Mouse (Mus musculus): ENCODE measurements around the gene Dedd. TPM values are rescaled to one million over a fixed set of nuclear protein-coding genes. Genes with fewer than 3 reads are reported as not detected.
A peak's percentile ranks its signal among the peaks of the same experiment; 100 is the strongest.

Dedd gene
- polyA plus RNA-seq, 1 experiment: 61.5 TPM

DNA sequence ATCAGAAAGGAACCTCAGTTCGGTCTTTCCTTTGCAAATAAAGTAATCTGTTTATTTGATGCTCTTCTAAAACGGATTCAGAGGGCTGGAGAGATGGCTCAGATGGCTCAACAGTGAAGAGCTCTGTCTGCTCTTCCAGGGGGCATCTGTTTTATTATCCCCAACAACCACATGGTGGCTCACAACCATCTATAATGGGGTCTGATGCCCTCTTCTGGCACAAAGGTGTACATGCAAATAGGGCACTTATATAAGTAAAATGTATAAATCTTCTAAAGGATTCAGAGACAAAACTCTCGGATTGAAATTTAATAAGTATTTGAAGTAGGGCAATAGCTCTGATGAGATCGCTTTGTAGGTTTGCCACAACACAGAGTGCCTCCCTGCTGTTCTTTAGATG is 29.5 kb downstream of the Dedd start:
- H3K4me1 ChIP-seq (replicated peaks; ENCODE audit: control insufficient read depth, insufficient read depth, low read length): peaks cover 6% of the 10 kb centered on the region
- H3K4me3 ChIP-seq (ENCODE audit: control insufficient read depth, insufficient read depth, low read length): no peak overlapping the region
- DNase-seq: peak; percentile 48
- no peaks in the 10 kb centered on the region for H3K27me3 ChIP-seq (ENCODE audit: control insufficient read depth, insufficient read depth, low read length)
- no peak overlapping the region for H3K27ac ChIP-seq (ENCODE audit: control insufficient read depth, insufficient read depth, low read length)
- H3K36me3 ChIP-seq (ENCODE audit: control insufficient read depth, insufficient read depth, low read length): peaks cover 8% of the 10 kb centered on the region; the same call in 1 of the 2 replicates
- no peak for TF ChIP-seq POLR2A (IDR thresholded peaks at IDR 0.05; ENCODE audit: control insufficient read depth, extremely low read depth, insufficient read depth, low read length, poor library complexity)
- no peak for TF ChIP-seq CTCF (IDR thresholded peaks at IDR 0.05; ENCODE audit: borderline replicate concordance, control insufficient read depth, extremely low read depth, insufficient read depth, low read length, poor library complexity)
- WGBS: 65% methylated on average over 4 of the region's 4 CpGs

DNA sequence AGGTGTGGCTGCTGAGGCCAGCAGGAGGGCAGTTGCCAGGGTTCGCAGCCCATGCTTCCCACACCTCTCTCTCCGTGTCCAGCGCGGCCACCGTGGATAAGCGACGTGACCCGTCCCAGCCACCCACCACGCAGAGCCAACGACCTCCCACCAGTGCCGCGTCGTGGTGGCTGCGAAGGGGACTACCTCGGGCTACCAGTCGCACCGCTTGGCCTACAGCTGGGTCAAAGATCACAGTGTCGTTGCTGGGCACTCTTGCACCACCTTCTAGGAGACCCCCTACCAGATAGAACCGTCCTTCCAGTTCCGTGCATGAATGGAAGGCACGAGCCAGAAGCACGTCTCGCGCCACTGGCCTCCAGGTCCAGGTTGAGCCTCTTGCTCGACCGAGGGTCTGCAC is 31.3 kb downstream of the Dedd start:
- Histone ChIP-seq H3K4me1 (replicated peaks; ENCODE audit: control insufficient read depth, insufficient read depth, low read length) (peaks cover 6% of the 10 kb centered on the region), H3K27ac (ENCODE audit: control insufficient read depth, insufficient read depth, low read length) (no peak overlapping the region), H3K36me3 (ENCODE audit: control insufficient read depth, insufficient read depth, low read length) (peaks cover 8% of the 10 kb centered on the region; the same call in 1 of the 2 replicates), H3K4me3 (ENCODE audit: control insufficient read depth, insufficient read depth, low read length) (peak overlapping the region; percentile 55), H3K27me3 (ENCODE audit: control insufficient read depth, insufficient read depth, low read length) (no peaks in the 10 kb centered on the region)
- TF ChIP-seq POLR2A (IDR thresholded peaks at IDR 0.05; ENCODE audit: control insufficient read depth, extremely low read depth, insufficient read depth, low read length, poor library complexity): no peak
- TF ChIP-seq CTCF (IDR thresholded peaks at IDR 0.05; ENCODE audit: borderline replicate concordance, control insufficient read depth, extremely low read depth, insufficient read depth, low read length, poor library complexity): no peak
- DNase-seq: peak; percentile 33
- WGBS: 29% methylated on average over 26 of the region's 26 CpGs

DNA sequence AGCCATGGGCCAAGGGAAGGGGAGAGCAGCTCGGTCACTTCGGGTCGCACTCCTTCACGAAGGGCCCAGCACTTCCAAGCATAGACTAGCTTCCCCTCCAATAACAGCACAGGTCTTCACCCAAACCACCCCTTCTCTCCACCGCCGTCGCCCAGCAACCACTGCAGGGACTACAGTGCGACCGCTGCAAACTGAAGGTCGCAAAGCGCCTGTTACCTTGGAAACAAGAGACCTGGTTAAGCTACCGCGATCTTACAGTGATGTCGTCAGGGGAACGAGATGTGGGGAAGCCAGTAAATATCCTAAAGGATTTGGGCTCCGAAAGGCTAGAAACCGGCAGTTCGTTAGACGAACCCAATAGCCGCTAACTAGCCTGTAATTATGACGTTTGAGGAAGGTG is 31.7 kb downstream of the Dedd start, which contains the start of gene Klhdc9:
Gene Klhdc9 (minus strand): TSS at position 143 of the 400 bp plus-strand sequence.
- H3K27ac ChIP-seq (ENCODE audit: control insufficient read depth, insufficient read depth, low read length): no peak within 1 kb of the TSS
- peak within 1 kb of the TSS; percentile 55 for H3K4me3 ChIP-seq (ENCODE audit: control insufficient read depth, insufficient read depth, low read length)
- TF ChIP-seq CTCF (IDR thresholded peaks at IDR 0.05; ENCODE audit: borderline replicate concordance, control insufficient read depth, extremely low read depth, insufficient read depth, low read length, poor library complexity) (no peak; the same call in 1 of the 2 replicates), POLR2A (IDR thresholded peaks at IDR 0.05; ENCODE audit: control insufficient read depth, extremely low read depth, insufficient read depth, low read length, poor library complexity) (peak; percentile 45)
- H3K36me3 ChIP-seq (ENCODE audit: control insufficient read depth, insufficient read depth, low read length): peaks cover 8% of the 10 kb centered on the region; the same call in 1 of the 2 replicates
- H3K27me3 ChIP-seq (ENCODE audit: control insufficient read depth, insufficient read depth, low read length): no peaks in the 10 kb centered on the region
- 1% methylated on average over 21 of the region's 21 CpGs for WGBS
- H3K4me1 ChIP-seq (replicated peaks; ENCODE audit: control insufficient read depth, insufficient read depth, low read length): peaks cover 6% of the 10 kb centered on the region
- DNase-seq: peak; percentile 90

DNA sequence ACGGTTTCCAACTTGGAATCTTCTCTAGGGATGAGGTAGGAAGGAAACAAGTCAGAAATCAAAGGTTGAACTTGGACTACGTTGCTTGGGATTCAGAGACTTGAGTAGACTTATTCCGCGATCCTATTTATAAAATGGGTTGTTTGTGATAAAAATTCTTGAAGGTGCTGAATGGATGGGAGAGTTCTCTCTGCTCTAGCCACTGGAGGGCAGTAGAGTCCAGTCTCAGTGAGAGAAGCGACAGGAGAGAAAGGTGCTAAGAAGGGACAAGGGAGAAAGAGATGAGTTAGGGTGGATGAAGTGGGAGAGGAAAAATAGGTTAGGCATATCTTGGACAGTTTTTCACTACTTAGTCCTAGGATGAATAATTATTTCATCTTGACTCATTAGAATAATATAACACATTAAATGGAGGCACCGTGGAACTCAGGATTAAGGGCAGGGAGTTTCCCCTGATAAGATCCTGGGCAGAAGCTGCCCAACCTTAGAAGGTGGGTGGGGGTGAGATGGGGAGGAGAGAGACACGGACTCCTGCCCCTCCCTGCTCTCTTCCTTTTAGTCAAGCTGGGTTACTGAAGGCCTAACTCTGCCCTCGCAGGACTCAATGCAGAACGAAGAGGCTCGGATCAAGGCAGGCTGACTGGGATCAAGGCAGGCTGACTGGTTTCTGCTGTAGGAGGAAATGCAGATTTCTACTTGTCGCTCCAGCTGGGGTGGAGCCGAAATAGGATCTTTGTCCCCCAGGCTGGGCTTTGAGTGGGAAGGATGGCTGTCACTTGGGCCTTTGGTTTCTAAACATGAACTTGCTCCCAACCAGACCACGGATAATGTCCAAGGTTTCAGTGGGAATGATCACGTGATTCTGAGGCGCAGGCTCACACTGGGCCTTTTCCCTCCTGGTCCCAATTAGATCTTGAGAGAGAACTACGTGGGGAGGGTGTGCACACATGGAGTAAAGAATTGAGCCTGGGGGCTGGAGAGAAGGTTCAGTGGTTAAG is 32.5 kb downstream of the Dedd start:
- Histone ChIP-seq H3K27ac (ENCODE audit: control insufficient read depth, insufficient read depth, low read length) (no peak overlapping the region), H3K4me1 (replicated peaks; ENCODE audit: control insufficient read depth, insufficient read depth, low read length) (peaks cover 6% of the 10 kb centered on the region), H3K36me3 (ENCODE audit: control insufficient read depth, insufficient read depth, low read length) (peaks cover 8% of the 10 kb centered on the region; the same call in 1 of the 2 replicates), H3K4me3 (ENCODE audit: control insufficient read depth, insufficient read depth, low read length) (peak overlapping the region; percentile 55), H3K27me3 (ENCODE audit: control insufficient read depth, insufficient read depth, low read length) (no peaks in the 10 kb centered on the region)
- DNase-seq: peak; percentile 78
- 52% methylated on average over 16 of the region's 16 CpGs for WGBS
- TF ChIP-seq CTCF (IDR thresholded peaks at IDR 0.05; ENCODE audit: borderline replicate concordance, control insufficient read depth, extremely low read depth, insufficient read depth, low read length, poor library complexity): no peak
- TF ChIP-seq POLR2A (IDR thresholded peaks at IDR 0.05; ENCODE audit: control insufficient read depth, extremely low read depth, insufficient read depth, low read length, poor library complexity): no peak

DNA sequence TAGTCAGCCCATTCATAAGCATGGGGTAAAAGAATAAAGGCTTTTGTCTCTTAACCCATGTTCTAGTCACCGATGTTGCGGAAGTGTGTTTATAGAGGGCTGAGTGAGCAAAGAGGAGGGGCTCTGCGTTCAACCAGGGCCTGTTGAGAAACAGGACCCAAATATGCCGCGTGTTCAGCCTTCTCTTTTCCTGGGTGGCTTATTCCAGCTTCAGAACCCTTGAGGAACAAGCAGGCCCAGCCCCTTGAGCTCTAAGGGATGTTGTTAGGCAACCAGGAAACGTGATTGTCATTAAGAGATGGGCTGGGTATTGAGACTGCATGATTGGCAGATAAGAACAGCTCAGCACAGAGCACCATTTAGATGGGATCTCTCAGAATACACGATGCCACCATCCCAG is 37.0 kb downstream of the Dedd start:
- WGBS: 84% methylated on average over 7 of the region's 7 CpGs
- Histone ChIP-seq H3K27ac (ENCODE audit: control insufficient read depth, insufficient read depth, low read length) (no peak overlapping the region), H3K4me3 (ENCODE audit: control insufficient read depth, insufficient read depth, low read length) (no peak overlapping the region), H3K4me1 (replicated peaks; ENCODE audit: control insufficient read depth, insufficient read depth, low read length) (no peaks in the 10 kb centered on the region), H3K27me3 (ENCODE audit: control insufficient read depth, insufficient read depth, low read length) (no peaks in the 10 kb centered on the region), H3K36me3 (ENCODE audit: control insufficient read depth, insufficient read depth, low read length) (no peaks in the 10 kb centered on the region)
- DNase-seq: no peak
- TF ChIP-seq POLR2A (IDR thresholded peaks at IDR 0.05; ENCODE audit: control insufficient read depth, extremely low read depth, insufficient read depth, low read length, poor library complexity) (no peak), CTCF (IDR thresholded peaks at IDR 0.05; ENCODE audit: borderline replicate concordance, control insufficient read depth, extremely low read depth, insufficient read depth, low read length, poor library complexity) (no peak)

DNA sequence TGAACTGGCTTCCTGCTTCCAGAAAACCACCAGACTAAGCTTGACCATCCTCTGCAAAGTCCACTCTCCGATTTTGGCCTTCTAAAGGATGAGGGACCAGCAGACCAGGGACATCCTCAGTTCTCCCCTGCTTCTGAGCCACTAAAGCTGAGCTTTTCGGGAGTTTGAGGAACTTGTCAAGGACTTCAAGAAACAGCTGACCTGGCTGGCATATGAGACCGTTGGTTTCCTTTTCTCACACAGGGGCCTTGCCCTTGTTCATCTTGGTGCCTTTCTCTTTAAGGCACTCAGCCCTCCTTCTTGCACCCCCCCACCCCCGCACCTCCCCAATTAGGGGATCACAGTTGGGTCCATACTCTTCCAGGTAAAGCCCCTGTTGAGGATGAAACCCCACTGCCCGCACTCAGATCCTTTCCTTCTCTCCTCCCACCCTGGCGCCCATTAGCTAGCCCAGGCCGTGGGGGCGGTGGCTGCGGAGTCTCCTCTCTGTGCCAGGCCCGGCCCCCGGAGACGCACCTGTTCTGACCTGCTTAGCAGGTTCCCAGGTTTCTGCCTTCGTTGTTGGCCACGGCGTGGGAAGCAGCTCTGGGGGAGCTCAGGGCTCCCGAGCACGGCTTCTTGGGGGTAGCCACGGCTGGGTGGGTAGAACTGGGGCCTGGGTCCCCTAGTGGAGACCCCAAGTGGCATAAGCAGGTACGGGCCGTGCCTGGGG is 41.1 kb downstream of the Dedd start, which contains the start of gene Nectin4:
Gene Nectin4 (plus strand): TSS at position 255 of the 712 bp plus-strand sequence.
- TF ChIP-seq CTCF (IDR thresholded peaks at IDR 0.05; ENCODE audit: borderline replicate concordance, control insufficient read depth, extremely low read depth, insufficient read depth, low read length, poor library complexity) (no peak), POLR2A (IDR thresholded peaks at IDR 0.05; ENCODE audit: control insufficient read depth, extremely low read depth, insufficient read depth, low read length, poor library complexity) (no peak)
- Histone ChIP-seq H3K27me3 (ENCODE audit: control insufficient read depth, insufficient read depth, low read length) (no peaks in the 10 kb centered on the region), H3K27ac (ENCODE audit: control insufficient read depth, insufficient read depth, low read length) (no peak within 1 kb of the TSS), H3K4me1 (replicated peaks; ENCODE audit: control insufficient read depth, insufficient read depth, low read length) (no peaks in the 10 kb centered on the region), H3K4me3 (ENCODE audit: control insufficient read depth, insufficient read depth, low read length) (no peak within 1 kb of the TSS), H3K36me3 (ENCODE audit: control insufficient read depth, insufficient read depth, low read length) (no peaks in the 10 kb centered on the region)
- DNase-seq: no peak
- 31% methylated on average over 20 of the region's 20 CpGs for WGBS
